Mouse (Mus musculus) erythroblast, embryonic 14.5 days (primary cell): ENCODE results near the gene Thap4. TPM values are rescaled to one million over a fixed set of nuclear protein-coding genes. Genes with fewer than 3 reads are reported as not detected.
"Not testable (repeated sequence)": the region's sequence is repeated elsewhere in the genome, so short reads cannot be mapped to it uniquely, and the experiment has no call there.

ENCODE experiments used
- H3K27me3 ChIP-seq: 2 replicates; pipeline ENCODE4 v1.6.1; 2012; ENCODE audit warnings: inconsistent platforms; ENCODE audit not compliant: control insufficient read depth
- H3K36me3 ChIP-seq: 2 replicates; pipeline ENCODE4 v1.6.1; 2012; ENCODE audit warnings: mild to moderate bottlenecking, inconsistent platforms; ENCODE audit not compliant: control insufficient read depth
- H3K4me1 ChIP-seq: 2 replicates; pipeline ENCODE4 v1.6.1; 2012; ENCODE audit warnings: inconsistent platforms; ENCODE audit not compliant: control insufficient read depth
- H3K4me3 ChIP-seq: replicated peaks from 2 replicates; pipeline ENCODE3; 2012; ENCODE audit warnings: moderate library complexity, mild to moderate bottlenecking, inconsistent platforms
- H3K9me3 ChIP-seq: 2 replicates; pipeline ENCODE4 v1.6.1; 2012; ENCODE audit warnings: low read length, inconsistent platforms, mixed read lengths; ENCODE audit not compliant: control insufficient read depth
- GATA1 ChIP-seq: IDR thresholded peaks from 2 replicates; pipeline ENCODE4 v1.6.1; 2012; ENCODE audit warnings: low read length, inconsistent platforms, mixed read lengths
- TAL1 ChIP-seq: IDR thresholded peaks from 3 replicates; pipeline ENCODE4 v1.6.1; 2012; ENCODE audit warnings: low read length, inconsistent platforms, mixed read lengths
- polyA plus RNA-seq: library from polyadenylated mRNA; stranded (reverse); fragments of >175 nt; gene quantifications from 2 replicates; pipeline ENCODE4 v1.2.3, GENCODE M21; 2012

Gene Thap4
- polyA plus RNA-seq, 1 experiment = 2.1 TPM

- Histone ChIP-seq H3K36me3 (no peaks in the 10 kb centered on the region), H3K9me3 (no peaks in the 10 kb centered on the region), H3K4me3 (no peak overlapping the region), H3K4me1 (peaks cover 26% of the 10 kb centered on the region), H3K27me3 (no peaks in the 10 kb centered on the region)
- TF ChIP-seq GATA1 (no peak), TAL1 (no peak)
Observed at GRCm38 (mm10) chr1:93667760-93668400, 86.8 kb downstream of the Thap4 start.

GRCm38 (mm10) chr1:93658559-93658958 lies 96.1 kb downstream of the Thap4 start, which contains the start of gene Stk25:
Gene Stk25, minus strand, starts transcription at chr1:93658659.
- not testable (repeated sequence) for H3K27me3 ChIP-seq, H3K36me3 ChIP-seq, H3K9me3 ChIP-seq, H3K4me3 ChIP-seq, H3K4me1 ChIP-seq

- TF ChIP-seq TAL1 = no peak
- no peak for TF ChIP-seq GATA1
- Histone ChIP-seq H3K27me3 (peaks cover 4% of the 10 kb centered on the region; the same call in 1 of the 2 replicates), H3K4me1 (no peaks in the 10 kb centered on the region), H3K4me3 (no peak overlapping the region), H3K9me3 (no peaks in the 10 kb centered on the region), H3K36me3 (no peaks in the 10 kb centered on the region)
Observed at GRCm38 (mm10) chr1:93657025-93657360, 97.7 kb downstream of the Thap4 start.

DNA sequence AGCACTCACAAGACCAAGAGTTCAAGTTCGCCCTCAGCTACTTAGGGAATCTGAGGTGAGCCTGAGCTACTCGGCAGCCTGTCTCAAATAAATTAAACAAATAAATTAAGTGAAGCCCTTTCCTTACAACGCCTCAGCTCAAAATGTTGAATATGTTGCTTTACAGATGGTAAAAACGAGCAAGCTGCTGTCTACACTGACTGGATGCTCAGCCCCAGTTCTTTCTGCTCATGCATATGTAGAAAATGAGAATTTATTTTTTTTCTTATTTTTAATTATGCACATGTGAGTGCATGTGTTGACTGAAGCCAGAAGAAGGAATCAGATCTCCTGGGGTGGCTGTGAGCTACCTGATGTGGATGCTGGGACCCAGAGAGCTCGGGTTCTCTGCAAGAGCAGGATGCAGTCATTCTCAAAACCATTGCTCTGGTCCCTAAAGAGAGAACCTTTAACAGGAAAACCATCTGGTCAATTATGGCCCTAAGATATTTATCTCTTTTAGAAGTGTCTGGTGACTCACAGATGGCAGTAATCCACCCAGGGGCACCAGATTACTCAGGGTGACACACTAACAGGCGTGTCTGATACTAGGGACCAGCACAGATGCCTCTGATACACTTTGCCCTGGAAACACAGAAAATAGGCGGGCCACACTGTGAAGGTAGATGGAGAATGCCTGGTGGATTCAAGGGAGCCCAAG lies 98.2 kb downstream of the Thap4 start:
- Histone ChIP-seq H3K9me3 (no peaks in the 10 kb centered on the region), H3K4me1 (no peaks in the 10 kb centered on the region), H3K36me3 (no peaks in the 10 kb centered on the region), H3K27me3 (peaks cover 4% of the 10 kb centered on the region; the same call in 1 of the 2 replicates), H3K4me3 (no peak overlapping the region)
- TF ChIP-seq GATA1 (no peak), TAL1 (no peak)

DNA sequence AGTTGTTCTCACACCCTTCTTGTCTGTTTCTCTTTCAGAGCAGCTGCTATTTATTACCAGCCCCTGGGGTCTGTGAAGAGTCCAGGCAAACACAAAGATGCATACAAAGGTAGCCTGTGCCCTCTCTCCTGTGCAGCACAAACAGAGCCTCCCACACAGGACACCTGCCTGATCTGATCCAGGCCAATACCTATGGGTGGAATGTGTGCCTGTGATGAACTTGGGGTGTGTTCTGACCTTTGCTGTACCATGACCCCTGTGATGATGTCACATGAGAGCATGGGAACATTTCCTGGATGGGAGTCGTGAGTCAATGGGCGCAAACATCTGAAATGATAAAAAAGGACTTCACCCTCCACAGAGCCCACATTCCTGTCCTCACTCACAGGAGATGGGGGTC lies 99.9 kb downstream of the Thap4 start:
- TF ChIP-seq TAL1 (no peak), GATA1 (no peak)
- no peaks in the 10 kb centered on the region for H3K9me3 ChIP-seq
- peaks cover 4% of the 10 kb centered on the region; the same call in 1 of the 2 replicates for H3K27me3 ChIP-seq
- H3K4me1 ChIP-seq = peaks cover 2% of the 10 kb centered on the region
- H3K36me3 ChIP-seq = no peaks in the 10 kb centered on the region
- H3K4me3 ChIP-seq = no peak overlapping the region

- no peak overlapping the region for H3K4me3 ChIP-seq
Observed at GRCm38 (mm10) chr1:93654275-93654674, 100.4 kb downstream of the Thap4 start.

More at GRCm38 (mm10) chr1:93654275-93654674, 100.4 kb downstream of the Thap4 start:
- Histone ChIP-seq H3K9me3 (no peaks in the 10 kb centered on the region), H3K36me3 (no peaks in the 10 kb centered on the region), H3K4me1 (peaks cover 7% of the 10 kb centered on the region), H3K27me3 (peaks cover 3% of the 10 kb centered on the region; the same call in 1 of the 2 replicates)
- TF ChIP-seq GATA1 (peak; percentile 46), TAL1 (no peak)

Other genes with a start within 250 kb of the Thap4 start
- gene Farp2, start 242.8 kb downstream of the Thap4 start, polyA plus RNA-seq = 0.02 TPM in 1 of 2 replicates, not detected in the other
- 1.1 and 3.7 TPM in 2 replicates for gene Stk25, start 96.2 kb downstream of the Thap4 start, polyA plus RNA-seq
- 0.06 TPM in 1 of 2 replicates, not detected in the other for gene Bok, start 69.2 kb downstream of the Thap4 start, polyA plus RNA-seq
- gene Atg4b, start 3.4 kb downstream of the Thap4 start, polyA plus RNA-seq = 4.0 and 4.6 TPM in 2 replicates
- 8.8 and 10.0 TPM in 2 replicates for gene Dtymk, start 47.1 kb upstream of the Thap4 start, polyA plus RNA-seq
- 0.26 and 0.33 TPM in 2 replicates for gene Ing5, start 49.1 kb upstream of the Thap4 start, polyA plus RNA-seq
- gene D2hgdh, start 70.0 kb upstream of the Thap4 start, polyA plus RNA-seq = 0.13 and 0.14 TPM in 2 replicates
- gene Gal3st2, start 106.4 kb upstream of the Thap4 start, polyA plus RNA-seq = not detected in 2 replicates
- not detected in 2 replicates for gene Gal3st2b, start 163.4 kb upstream of the Thap4 start, polyA plus RNA-seq
- gene Gal3st2c, start 235.6 kb upstream of the Thap4 start, polyA plus RNA-seq = 0.01 TPM in 1 of 2 replicates, not detected in the other